Mouse (Mus musculus) skeletal muscle tissue, postnatal 0 days (tissue): ENCODE results near the gene Csde1. TPM values are rescaled to one million over a fixed set of nuclear protein-coding genes. Genes with fewer than 3 reads are reported as not detected.

Experiments
- polyA plus RNA-seq: library from polyadenylated mRNA; unstranded; fragments of >200 nt; fragmentation: Nextera tagmentation; extraction: Ambion mirVana; gene quantifications from 2 replicates; pipeline ENCODE4 v1.2.1, GENCODE M21; 2015

Gene Csde1
- polyA plus RNA-seq, result 237 and 246 TPM in 2 replicates

DNA sequence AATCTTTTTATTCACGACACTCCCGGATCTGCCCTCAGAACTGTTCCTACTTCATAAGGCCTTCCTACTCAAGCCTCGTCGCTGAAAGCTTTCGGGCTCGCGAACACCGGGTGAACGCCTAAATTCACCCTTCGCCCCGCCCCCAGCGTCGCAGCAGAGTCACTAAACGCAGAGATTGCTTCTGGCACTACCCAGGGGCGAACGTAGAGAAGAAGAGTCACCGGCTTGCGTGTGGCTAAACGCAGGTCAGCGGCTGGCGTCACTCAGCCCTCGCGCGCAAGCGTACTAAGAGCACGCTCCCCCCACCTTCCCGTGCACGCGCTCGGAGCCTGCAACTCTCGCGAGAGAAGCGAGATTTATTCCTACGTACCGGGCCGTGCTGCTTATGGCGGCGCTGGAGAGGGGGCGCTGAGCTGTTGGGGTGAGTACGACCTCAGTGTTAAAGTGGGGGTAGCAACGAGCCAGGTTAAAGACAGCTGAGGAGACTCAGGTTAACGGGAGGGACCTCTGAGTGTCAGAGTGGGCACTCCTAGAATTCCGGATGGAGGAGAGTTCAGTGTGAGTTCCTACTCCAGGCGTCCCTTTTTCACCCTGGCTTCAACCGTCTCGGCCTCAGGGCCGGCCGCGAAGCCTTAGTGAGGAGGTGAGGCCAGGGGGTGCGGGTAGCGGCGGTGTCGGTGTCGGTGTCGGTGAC lies at the start of gene Csde1:
Gene Csde1, plus strand, starts transcription at position 178 of the 694 bp plus-strand sequence.

DNA sequence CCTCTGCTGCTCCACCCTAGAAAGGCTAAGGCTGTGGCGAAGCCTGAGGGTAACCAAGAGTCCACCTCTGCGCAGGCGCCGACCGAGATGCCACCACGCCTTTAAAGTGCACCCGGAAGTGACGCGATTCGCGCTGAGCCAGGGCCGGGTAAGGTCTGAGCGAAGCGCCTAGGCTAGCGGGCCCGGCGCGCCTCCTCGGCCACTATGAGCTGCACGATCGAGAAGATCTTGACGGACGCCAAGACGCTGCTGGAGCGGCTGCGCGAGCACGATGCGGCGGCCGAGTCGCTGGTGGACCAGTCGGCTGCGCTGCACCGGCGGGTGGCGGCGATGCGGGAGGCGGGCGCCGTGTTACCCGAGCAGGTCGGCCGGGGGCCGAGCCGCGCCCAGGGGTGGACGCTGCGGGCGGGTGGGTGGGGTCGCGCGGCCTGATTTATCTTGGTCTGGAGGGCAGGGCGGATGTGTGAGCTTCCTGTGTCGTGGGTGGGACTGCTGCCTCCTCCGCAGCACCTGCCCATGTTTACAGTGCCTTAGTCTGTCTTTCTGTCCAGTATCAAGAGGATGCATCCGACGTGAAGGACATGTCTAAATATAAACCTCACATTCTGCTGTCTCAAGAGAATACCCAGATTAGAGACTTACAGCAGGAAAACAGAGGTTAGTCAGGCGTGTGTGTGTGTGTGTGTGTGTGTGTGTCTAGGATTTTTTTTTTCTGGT lies 24.5 kb upstream of the Csde1 start, which contains the start of gene Sike1:
Gene Sike1, plus strand, starts transcription at position 104 of the 717 bp plus-strand sequence.

DNA sequence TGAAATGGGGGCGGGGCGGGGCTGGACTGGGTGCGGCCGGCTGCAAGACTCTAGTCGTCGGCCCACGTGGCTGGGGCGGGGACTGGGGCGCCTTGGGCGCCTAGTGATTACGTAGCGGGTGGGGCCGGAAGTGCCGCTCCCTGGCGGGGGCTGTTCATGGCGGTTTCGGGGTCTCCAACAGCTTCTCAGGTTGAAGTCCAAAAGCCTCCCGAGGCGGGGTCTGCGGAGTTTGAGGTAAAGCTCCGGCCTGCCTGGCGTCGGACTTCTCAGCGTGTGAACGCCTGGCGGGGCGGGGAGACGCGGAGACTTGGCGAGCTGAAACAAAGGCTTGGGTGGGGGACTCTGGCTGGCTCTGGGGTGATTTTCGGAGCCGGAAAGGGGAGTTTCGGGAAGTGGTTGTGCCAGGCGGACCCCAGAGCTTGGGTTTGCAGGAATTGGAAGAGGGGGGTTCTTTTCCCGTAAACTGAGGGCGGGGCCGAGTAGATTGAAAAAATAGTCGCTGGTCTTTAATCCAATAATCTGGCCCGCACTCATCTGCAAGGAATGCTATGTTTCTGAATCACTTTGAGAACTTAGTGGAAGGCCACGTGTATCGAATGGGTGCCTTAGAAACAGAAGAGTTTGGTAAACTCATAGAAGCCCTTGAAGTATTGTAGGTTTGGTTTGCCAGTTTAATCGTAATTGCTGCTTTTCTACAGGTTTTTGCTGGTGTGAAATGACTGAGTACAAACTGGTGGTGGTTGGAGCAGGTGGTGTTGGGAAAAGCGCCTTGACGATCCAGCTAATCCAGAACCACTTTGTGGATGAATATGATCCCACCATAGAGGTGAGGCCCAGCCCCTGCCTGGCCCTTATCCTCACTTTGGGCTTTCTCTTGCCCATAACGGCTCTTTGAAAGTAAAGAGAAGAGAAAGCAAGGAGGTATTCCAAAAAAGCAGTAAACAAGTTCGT lies 38.3 kb downstream of the Csde1 start, which contains the start of gene Nras:
Gene Nras, plus strand, starts transcription at position 79 of the 951 bp plus-strand sequence.

DNA sequence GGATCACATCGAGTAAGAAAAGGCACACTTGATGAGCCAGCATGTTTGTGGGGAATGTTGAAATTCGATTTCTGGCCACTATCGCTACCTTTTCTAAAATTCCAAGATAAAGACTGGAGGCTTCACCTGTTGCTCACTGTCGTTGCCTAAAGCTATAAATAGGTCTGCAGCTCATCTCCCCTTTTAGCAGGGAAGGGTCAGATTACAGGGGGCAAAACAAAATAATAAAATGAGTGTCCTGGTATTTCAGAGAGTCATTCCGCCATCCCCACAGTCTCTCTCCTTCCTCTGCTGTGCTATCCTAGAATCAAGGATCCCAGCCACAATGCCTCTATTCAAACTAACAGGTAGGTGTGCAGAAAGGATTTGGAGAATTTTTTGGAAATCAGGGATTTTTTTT lies 53.5 kb downstream of the Csde1 start, which contains the start of gene Ampd1:
Gene Ampd1, plus strand, starts transcription at position 244 of the 400 bp plus-strand sequence.

DNA sequence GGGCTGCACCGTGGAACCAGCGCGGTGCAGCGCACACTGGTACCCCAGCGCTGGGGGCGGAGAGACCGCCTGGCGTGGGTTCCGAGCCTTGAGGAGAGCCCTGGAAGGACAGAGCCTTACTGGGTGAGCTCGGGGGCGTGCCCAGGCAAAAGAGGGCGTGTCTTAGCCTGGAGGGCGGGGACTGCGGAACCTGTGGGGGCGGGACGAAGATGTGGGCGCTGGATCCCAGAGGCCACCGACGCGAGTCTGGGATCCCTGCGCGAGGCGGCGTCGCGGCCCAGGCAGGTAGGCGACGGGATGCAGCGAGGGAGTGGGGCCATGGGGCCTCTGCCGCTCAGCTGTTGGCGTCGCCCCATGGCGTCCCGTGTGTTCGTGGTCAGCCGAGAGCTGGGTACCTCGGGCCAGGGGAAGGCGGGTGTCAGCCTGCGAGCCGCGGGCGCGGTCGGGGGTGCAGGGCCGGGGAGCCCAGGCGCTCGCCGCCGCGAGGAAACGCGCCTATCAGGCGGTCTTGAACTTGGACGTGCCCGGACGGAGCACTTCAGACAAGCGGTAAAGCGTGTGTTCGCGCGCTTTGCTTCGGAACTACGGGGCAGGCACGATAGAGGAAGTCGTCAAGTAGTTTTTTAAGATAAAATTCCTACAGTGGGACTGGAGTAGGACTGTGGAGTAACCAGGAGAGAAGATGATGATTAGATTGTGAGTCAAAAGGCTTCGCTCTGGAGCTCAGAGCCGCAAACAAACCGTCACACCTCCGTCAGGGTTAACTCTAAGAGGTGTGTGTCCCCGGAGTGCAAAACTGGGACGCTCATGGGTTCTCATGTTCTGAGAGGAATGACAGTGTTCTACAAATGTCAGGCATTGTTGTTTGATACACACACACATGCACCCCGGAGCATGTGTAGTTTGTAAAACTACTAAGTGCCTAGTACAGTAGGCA lies 82.5 kb downstream of the Csde1 start, which contains the start of gene Dennd2c:
Gene Dennd2c, plus strand, starts transcription at position 151 of the 937 bp plus-strand sequence.

Other genes starting within 250 kb of the Csde1 start
- gene Tshb, start 237.7 kb upstream of the Csde1 start, polyA plus RNA-seq, result 0.10 and 0.23 TPM in 2 replicates
- gene Sycp1, start 84.3 kb upstream of the Csde1 start, polyA plus RNA-seq, result not detected in 2 replicates
- gene Nr1h5, start 56.3 kb upstream of the Csde1 start, polyA plus RNA-seq, result 0.06 TPM in 1 of 2 replicates, not detected in the other
- 68.3 and 70.8 TPM in 2 replicates for gene Sike1, start 24.7 kb upstream of the Csde1 start, polyA plus RNA-seq
- 83.7 and 87.3 TPM in 2 replicates for gene Nras, start 37.9 kb downstream of the Csde1 start, polyA plus RNA-seq
- gene Ampd1, start 53.6 kb downstream of the Csde1 start, polyA plus RNA-seq, result 185 and 206 TPM in 2 replicates
- 7.9 TPM in 2 replicates for gene Dennd2c, start 82.2 kb downstream of the Csde1 start, polyA plus RNA-seq
- 92.8 and 99.9 TPM in 2 replicates for gene Bcas2, start 151.2 kb downstream of the Csde1 start, polyA plus RNA-seq